Mouse (Mus musculus): ENCODE measurements around the gene Hpcal1. TPM values are rescaled to one million over a fixed set of nuclear protein-coding genes. Genes with fewer than 3 reads are reported as not detected.
"Not testable (repeated sequence)": the region's sequence is repeated elsewhere in the genome, so short reads cannot be mapped to it uniquely, and the experiment has no call there.

The Hpcal1 gene
- polyA plus RNA-seq, 1 experiment from 2014 or later = 20.7 TPM

DNA sequence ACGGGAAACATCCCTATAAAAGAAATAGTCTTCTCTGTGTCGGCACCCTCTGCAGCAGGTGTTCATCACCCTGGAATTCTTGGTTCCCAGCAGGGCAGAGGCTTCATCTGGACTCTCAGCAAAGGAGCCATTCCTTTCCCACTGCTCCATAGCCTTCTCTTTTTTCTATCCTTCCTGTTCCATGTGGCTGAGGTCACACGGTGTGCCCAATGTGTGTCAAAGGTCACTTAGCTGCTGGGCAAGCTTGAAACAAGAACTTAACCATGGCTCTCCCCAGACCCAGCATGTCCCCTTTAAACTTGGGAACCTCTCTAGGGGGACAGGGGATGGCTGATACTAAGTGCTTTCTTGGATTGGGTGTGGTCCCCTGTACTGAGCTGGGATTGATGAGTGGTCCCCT lies 73.3 kb downstream of the Hpcal1 start:
- Histone ChIP-seq H3K9ac (no peak overlapping the region), H3K27ac (no peak overlapping the region), H3K9me3 (replicated peaks) (no peaks in the 10 kb centered on the region), H3K36me3 (no peaks in the 10 kb centered on the region), H3K4me2 (no peak overlapping the region), H3K27me3 (no peaks in the 10 kb centered on the region), H3K4me1 (replicated peaks) (peaks cover 10% of the 10 kb centered on the region), H3K4me3 (no peak overlapping the region)
- no peak for ATAC-seq (replicated peaks; ENCODE audit: insufficient number of reproducible peaks, insufficient read depth, low FRiP score, low read depth)
- WGBS = 70% methylated on average over 3 of the region's 3 CpGs

DNA sequence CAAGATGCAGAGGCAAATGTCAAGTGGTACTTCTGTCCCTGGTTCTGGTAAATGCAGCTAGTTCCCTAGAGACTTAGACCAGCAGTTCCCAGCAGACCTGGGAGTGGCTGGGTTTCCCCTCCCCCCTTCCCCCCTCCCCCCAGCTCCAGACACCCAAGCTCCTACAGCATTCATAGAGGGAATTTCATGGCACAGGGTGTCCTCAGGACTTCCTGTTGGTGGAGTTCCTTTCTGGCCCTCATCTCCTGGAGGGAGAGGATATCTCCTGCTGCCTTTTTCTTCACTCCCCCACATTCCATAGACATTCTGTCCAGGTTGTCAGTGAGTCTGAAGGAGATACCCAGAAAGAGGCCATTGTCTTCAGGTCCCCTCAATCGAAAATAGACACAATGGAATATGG lies 76.9 kb downstream of the Hpcal1 start:
- H3K27me3 ChIP-seq; H3K9ac ChIP-seq; ATAC-seq (replicated peaks; ENCODE audit: insufficient number of reproducible peaks, insufficient read depth, low FRiP score, low read depth); H3K27ac ChIP-seq; H3K36me3 ChIP-seq; H3K9me3 ChIP-seq (replicated peaks); H3K4me3 ChIP-seq; H3K4me2 ChIP-seq: not testable (repeated sequence)
- peaks cover 29% of the 10 kb centered on the region for H3K4me1 ChIP-seq (replicated peaks)
- 76% methylated on average over 1 of the region's 1 CpGs for WGBS

- H3K4me3 ChIP-seq = no peak overlapping the region
- H3K9me3 ChIP-seq (replicated peaks) = no peaks in the 10 kb centered on the region
- H3K9ac ChIP-seq = no peak overlapping the region
- peaks cover 11% of the 10 kb centered on the region; the same call in 1 of the 2 replicates for H3K27me3 ChIP-seq
- peak; percentile 93 for ATAC-seq (replicated peaks; ENCODE audit: insufficient number of reproducible peaks, insufficient read depth, low FRiP score, low read depth)
- H3K4me1 ChIP-seq (replicated peaks) = peaks cover 30% of the 10 kb centered on the region
- H3K4me2 ChIP-seq = peak overlapping the region; percentile 17; the same call in 1 of the 2 replicates
- peak overlapping the region; percentile 58 for H3K27ac ChIP-seq
- 17% methylated on average over 2 of the region's 2 CpGs for WGBS
- H3K36me3 ChIP-seq = no peaks in the 10 kb centered on the region
Measured at GRCm38 (mm10) chr12:17769476-17770172, 79.0 kb downstream of the Hpcal1 start.

DNA sequence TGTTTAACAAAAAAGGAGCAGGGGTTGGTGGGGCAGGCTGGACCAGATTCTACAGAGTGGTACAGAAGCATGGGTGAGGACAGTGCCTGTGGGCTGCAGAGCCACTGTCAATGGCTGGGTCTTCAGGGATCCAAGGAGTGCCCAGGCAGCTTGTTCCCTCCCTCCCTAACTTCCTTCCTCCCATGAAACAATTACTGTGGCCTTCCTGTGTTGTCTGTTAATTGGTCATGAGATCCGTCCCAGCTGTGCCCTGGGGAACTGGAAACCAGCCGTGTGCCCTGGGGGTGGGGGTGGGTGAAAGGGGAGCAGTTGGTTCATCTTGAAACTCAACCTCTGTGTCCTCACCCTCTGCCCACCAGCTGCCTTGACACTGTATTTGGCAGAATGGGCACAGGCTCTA lies 79.9 kb downstream of the Hpcal1 start:
- Histone ChIP-seq H3K9ac (no peak overlapping the region), H3K27me3 (peaks cover 11% of the 10 kb centered on the region; the same call in 1 of the 2 replicates), H3K4me1 (replicated peaks) (peaks cover 27% of the 10 kb centered on the region), H3K9me3 (replicated peaks) (no peaks in the 10 kb centered on the region), H3K36me3 (no peaks in the 10 kb centered on the region), H3K27ac (no peak overlapping the region), H3K4me2 (no peak overlapping the region), H3K4me3 (no peak overlapping the region)
- no peak; the same call in 1 of the 2 replicates for ATAC-seq (replicated peaks; ENCODE audit: insufficient number of reproducible peaks, insufficient read depth, low FRiP score, low read depth)
- WGBS = 40% methylated on average over 2 of the region's 2 CpGs

DNA sequence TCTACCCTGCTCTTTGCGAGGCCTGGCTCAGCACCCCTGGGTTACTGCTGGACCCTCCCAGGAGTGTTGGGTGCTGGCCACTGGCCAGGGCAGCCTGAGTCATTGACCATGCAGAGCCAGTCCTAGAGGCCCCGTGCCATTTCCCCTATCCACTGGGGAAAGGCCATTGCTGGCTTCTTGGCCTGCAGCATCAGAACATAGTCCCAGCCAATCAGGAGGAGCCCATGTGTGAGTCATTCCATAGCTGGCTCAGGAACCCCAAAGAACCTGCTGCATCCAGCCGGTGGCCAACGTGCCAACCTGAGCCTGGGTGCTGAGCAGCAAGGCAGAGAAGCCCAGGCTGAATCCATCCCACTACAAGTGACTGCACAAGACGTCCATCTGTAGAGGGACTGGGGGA lies 83.1 kb downstream of the Hpcal1 start:
- not testable (repeated sequence) for ATAC-seq (replicated peaks; ENCODE audit: insufficient number of reproducible peaks, insufficient read depth, low FRiP score, low read depth); H3K4me2 ChIP-seq
- 70% methylated on average over 5 of the region's 5 CpGs for WGBS

GRCm38 (mm10) chr12:17774842-17775241 lies 84.2 kb downstream of the Hpcal1 start:
- not testable (repeated sequence) for ATAC-seq (replicated peaks; ENCODE audit: insufficient number of reproducible peaks, insufficient read depth, low FRiP score, low read depth); H3K36me3 ChIP-seq; H3K9ac ChIP-seq; H3K27ac ChIP-seq; H3K4me2 ChIP-seq; H3K4me3 ChIP-seq; H3K9me3 ChIP-seq (replicated peaks)
- 79% methylated on average over 3 of the region's 3 CpGs for whole genome bisulfite sequencing
- Histone ChIP-seq H3K4me1 (replicated peaks) (peaks cover 15% of the 10 kb centered on the region), H3K27me3 (peaks cover 11% of the 10 kb centered on the region; the same call in 1 of the 2 replicates)

More for the DNA sequence above, 83.1 kb downstream of the Hpcal1 start:
- not testable (repeated sequence) for H3K4me3 ChIP-seq; H3K9me3 ChIP-seq (replicated peaks); H3K27ac ChIP-seq; H3K9ac ChIP-seq; H3K36me3 ChIP-seq
- H3K27me3 ChIP-seq = peaks cover 11% of the 10 kb centered on the region; the same call in 1 of the 2 replicates
- H3K4me1 ChIP-seq (replicated peaks) = peaks cover 26% of the 10 kb centered on the region

GRCm38 (mm10) chr12:17778320-17778719 lies 87.7 kb downstream of the Hpcal1 start:
- WGBS = 10% methylated on average over 2 of the region's 3 CpGs

GRCm38 (mm10) chr12:17779093-17779492 lies 88.4 kb downstream of the Hpcal1 start:
- H3K4me2 ChIP-seq = no peak overlapping the region
- no peaks in the 10 kb centered on the region; the same call in 1 of the 2 replicates for H3K27me3 ChIP-seq
- no peaks in the 10 kb centered on the region for H3K36me3 ChIP-seq
- no peak for ATAC-seq (replicated peaks; ENCODE audit: insufficient number of reproducible peaks, insufficient read depth, low FRiP score, low read depth)
- H3K9ac ChIP-seq = no peak overlapping the region
- H3K9me3 ChIP-seq (replicated peaks) = no peaks in the 10 kb centered on the region
- no peaks in the 10 kb centered on the region; the same call in 1 of the 2 replicates for H3K4me1 ChIP-seq (replicated peaks)
- no peak overlapping the region for H3K27ac ChIP-seq
- H3K4me3 ChIP-seq = no peak overlapping the region
- WGBS = 40% methylated on average over 3 of the region's 3 CpGs

More at GRCm38 (mm10) chr12:17778320-17778719, 87.7 kb downstream of the Hpcal1 start:
- no peak for ATAC-seq (replicated peaks; ENCODE audit: insufficient number of reproducible peaks, insufficient read depth, low FRiP score, low read depth)
- H3K27me3 ChIP-seq = no peaks in the 10 kb centered on the region; the same call in 1 of the 2 replicates
- H3K4me3 ChIP-seq = no peak overlapping the region
- H3K4me1 ChIP-seq (replicated peaks) = peaks cover 4% of the 10 kb centered on the region
- no peak overlapping the region for H3K27ac ChIP-seq
- no peak overlapping the region for H3K9ac ChIP-seq
- H3K9me3 ChIP-seq (replicated peaks) = no peaks in the 10 kb centered on the region
- no peaks in the 10 kb centered on the region for H3K36me3 ChIP-seq
- no peak overlapping the region for H3K4me2 ChIP-seq

- WGBS = 63% methylated on average over 3 of the region's 3 CpGs
- Histone ChIP-seq H3K27ac (no peak overlapping the region), H3K36me3 (no peaks in the 10 kb centered on the region), H3K9ac (no peak overlapping the region), H3K9me3 (replicated peaks) (no peaks in the 10 kb centered on the region), H3K27me3 (no peaks in the 10 kb centered on the region), H3K4me3 (no peak overlapping the region), H3K4me1 (replicated peaks) (no peaks in the 10 kb centered on the region), H3K4me2 (no peak overlapping the region)
- ATAC-seq (replicated peaks; ENCODE audit: insufficient number of reproducible peaks, insufficient read depth, low FRiP score, low read depth) = no peak
Measured at GRCm38 (mm10) chr12:17789486-17789885, 98.8 kb downstream of the Hpcal1 start.

- Histone ChIP-seq H3K4me2 (no peak overlapping the region), H3K27me3 (no peaks in the 10 kb centered on the region), H3K9me3 (replicated peaks) (no peaks in the 10 kb centered on the region), H3K4me1 (replicated peaks) (no peaks in the 10 kb centered on the region), H3K4me3 (no peak overlapping the region), H3K27ac (no peak overlapping the region), H3K9ac (no peak overlapping the region), H3K36me3 (no peaks in the 10 kb centered on the region)
- WGBS = 87% methylated on average over 6 of the region's 6 CpGs
- ATAC-seq (replicated peaks; ENCODE audit: insufficient number of reproducible peaks, insufficient read depth, low FRiP score, low read depth) = no peak
Measured at GRCm38 (mm10) chr12:17791111-17791510, 100.5 kb downstream of the Hpcal1 start.

DNA sequence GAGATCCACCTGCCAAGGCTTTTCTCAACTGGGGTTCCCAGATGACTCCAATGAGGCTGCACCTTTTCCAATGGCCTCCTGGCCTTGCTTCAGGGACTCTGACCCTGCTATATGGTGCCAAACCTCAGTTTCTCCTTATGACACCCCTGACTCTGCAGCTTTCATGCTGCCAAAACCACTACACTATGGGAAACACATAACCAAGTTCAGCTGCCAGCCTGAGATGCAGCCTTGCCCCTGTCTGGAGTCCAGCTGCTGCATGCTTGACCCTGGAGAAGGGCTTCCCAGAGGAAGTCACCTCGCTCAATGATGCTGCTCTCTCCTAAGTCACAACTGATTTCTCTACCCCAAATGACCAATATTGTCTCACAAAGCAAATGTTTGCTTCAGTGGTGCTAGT lies 102.1 kb downstream of the Hpcal1 start:
- no peaks in the 10 kb centered on the region for H3K36me3 ChIP-seq

More for the DNA sequence above, 102.1 kb downstream of the Hpcal1 start:
- ATAC-seq (replicated peaks; ENCODE audit: insufficient number of reproducible peaks, insufficient read depth, low FRiP score, low read depth) = no peak
- no peak overlapping the region for H3K9ac ChIP-seq
- H3K9me3 ChIP-seq (replicated peaks) = no peaks in the 10 kb centered on the region
- no peak overlapping the region for H3K4me2 ChIP-seq
- no peaks in the 10 kb centered on the region for H3K27me3 ChIP-seq
- H3K4me3 ChIP-seq = no peak overlapping the region
- 92% methylated on average over 1 of the region's 1 CpGs for WGBS
- no peak overlapping the region for H3K27ac ChIP-seq
- H3K4me1 ChIP-seq (replicated peaks) = no peaks in the 10 kb centered on the region
